Mouse (Mus musculus) thymus, postnatal 4 days (tissue): ENCODE data around the gene Ly6g6f.
"Not testable (repeated sequence)": the region's sequence is repeated elsewhere in the genome, so short reads cannot be mapped to it uniquely, and the experiment has no call there.

Experiments
- DNase-seq: peaks from one replicate; pipeline ENCODE4 v3.0.0; 2021

Ly6g6f gene

DNA sequence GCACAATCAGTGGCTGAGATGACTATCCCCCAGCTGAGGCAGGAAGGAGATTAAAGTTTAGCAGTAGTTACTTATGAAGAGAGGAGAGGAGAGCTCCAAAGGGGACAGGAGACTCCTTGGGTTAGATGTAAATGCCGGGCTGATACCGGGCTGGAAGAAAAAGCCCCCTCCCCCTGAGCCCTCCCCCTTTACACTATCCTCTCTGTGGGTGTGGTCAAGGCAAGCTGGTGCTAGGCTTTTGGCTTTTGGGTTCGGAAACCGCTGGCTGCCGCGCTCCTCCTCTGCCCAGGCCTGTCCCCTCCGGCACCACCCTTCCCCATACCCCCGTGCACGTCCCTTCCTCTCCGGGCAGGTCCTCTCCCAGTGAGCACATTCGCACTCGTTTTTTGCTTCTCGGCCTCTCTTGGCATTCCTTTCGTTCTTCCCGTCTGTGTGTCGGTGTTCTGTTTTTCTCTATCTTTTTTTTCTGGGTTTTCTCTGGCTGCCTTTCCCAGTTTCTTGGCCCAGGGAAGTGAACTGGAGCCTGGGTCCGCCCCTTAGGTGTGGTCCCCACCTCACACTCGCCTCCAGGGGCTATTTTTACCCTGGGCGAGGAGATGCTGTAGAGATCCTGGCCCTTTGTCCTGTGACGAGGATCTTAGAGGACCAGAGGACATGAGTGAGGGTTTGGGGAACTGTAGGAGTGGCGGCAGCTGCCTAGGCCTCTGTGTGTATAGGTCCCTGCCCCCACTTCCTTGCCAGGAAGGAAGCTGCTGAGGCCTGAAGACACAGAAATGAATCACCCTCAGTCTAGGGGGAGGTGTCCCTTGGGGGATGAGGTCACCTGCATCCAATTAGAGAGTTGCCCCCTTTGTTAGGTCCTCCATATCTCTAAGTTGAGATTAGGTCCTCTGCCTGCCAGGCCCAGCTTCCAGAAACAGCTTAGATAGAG, 34.0 kb downstream of the Ly6g6f start:
- DNase-seq, result peak; percentile 73

DNA sequence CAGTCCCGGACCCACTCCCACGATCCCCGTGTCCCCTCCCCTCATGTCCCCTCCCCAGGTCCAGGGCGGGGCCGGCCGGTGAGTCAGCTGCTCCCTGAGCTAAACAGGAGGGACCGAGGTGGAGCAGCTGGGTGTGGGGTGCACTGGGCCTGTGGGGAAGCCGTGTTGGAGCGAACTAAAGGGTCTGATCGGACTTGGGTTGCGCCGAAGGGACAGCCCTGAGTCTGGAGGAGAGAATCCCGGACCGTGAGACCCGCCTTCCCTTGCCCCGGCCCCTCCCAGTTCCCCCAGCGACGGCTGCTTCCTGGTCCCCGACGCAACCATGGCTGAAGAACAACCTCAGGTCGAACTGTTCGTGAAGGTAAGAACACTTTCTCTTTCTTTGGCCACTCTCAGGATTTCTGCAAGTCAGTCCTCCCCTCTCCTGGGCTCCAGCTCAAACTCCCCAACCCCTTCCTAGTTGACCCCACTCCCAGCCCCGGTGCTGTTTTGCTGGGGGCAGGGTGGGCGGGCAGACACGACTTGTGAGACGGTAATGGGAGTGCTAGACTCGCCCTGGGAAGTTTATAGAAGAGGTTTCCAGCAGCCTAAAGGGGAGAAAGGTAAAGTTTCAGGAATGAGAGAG, 35.2 kb downstream of the Ly6g6f start:
- peak; percentile 86 for DNase-seq

DNA sequence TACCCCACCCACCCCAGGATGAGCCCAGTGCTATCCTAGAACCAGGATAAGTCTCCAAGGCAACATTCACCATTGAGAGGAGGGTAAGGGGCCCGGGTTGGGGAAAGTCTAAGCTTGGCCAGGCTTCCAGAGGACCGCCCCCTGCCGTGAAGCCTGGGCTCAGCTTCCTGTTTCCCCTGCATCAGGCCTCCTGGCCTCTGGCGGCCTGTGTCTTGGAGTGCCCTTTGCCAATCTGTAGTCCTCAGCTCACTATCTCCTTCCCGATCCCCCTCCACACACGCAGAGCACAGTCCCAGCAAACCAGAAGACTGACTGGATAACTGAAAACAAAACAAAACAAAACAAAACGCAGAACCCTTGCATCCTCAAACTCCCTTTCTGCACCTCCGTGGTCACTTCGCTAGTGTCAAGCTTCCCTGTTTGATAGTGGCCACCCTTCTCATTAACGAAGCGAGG, 35.8 kb downstream of the Ly6g6f start, which contains the start of gene Clic1:
TSS of gene Clic1 (plus strand) at position 406 of the 456 bp plus-strand sequence.
- peak; percentile 83 for DNase-seq

DNA sequence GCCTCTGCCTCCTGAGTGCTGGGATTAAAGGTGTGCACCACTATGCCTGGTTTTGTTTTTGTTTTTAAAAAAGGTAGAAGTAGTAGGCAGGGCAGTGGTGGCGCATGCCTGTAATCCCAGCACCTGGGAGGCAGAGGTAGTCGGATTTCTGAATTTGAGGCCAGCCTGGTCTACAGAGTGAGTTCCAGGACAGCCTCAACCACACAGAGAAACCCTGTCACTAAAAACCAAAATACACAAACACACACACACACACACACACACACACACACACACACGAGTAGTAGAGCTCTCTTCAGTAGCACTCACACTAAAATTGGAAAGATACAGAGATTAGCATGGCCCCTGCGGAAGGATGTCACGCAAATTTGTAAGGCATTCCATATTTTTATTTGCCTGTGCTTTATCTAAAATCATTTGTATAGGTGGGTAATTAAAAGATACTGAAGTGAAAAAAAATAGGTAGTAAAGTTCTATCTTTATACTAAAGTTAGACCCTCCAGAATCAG, 36.4 kb downstream of the Ly6g6f start:
- DNase-seq, result peak; percentile 41

DNA sequence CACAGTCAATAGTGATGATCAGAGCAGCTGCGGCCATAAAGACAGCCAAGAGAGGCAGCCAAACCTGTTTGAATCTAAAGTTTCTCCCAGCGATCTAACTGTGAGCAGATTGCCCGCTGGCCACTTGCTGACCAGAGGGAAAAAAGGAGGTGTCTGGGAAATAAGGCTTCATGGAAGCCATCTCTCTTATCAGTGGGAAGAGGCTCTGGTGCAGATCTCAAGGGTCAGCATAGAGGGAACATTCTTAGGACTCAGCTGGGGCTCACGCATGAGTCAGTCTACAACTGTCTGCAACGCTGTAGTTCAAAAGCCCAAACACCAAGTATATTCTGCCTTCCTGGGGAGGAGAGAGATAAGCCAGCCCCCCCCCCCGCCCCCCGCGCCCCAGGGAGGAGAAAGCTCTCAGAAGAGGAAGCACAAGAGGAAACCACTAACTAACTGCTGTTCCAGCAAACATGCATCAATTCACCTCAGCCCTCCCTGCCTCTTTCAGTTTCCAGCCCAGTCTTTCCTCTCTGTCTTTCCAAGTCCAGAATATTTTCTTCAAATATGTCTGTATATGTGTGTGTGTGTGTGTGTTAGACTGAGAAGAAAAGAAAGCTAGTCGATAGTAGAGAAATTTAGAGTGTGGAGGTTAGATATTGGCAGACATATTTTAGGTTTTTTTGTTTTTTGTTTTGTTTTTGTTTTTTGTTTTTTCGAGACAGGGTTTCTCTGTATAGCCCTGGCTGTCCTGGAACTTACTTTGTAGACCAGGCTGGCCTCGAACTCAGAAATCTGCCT, 37.1 kb downstream of the Ly6g6f start:
- DNase-seq, result peak; percentile 58

DNA sequence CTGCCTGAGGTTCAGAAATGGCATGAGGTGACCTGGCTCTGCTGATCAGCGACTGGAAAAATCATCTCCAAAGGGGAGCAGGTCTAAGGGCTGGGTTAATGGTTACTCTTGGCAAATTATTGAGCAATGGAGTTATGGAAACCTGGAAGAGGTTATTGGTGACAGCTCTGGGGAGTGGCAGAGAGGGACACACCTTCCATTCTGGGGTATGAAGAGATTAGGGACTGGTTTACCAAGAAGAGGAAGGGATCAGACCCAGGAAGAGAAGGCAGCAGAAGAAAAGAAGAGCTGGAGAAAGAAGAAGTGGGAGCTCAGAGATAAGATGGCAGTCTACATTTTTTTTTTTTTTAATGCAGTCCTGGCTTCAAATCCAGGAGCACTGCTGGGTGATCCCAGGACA, 37.7 kb downstream of the Ly6g6f start:
- DNase-seq, result no peak

DNA sequence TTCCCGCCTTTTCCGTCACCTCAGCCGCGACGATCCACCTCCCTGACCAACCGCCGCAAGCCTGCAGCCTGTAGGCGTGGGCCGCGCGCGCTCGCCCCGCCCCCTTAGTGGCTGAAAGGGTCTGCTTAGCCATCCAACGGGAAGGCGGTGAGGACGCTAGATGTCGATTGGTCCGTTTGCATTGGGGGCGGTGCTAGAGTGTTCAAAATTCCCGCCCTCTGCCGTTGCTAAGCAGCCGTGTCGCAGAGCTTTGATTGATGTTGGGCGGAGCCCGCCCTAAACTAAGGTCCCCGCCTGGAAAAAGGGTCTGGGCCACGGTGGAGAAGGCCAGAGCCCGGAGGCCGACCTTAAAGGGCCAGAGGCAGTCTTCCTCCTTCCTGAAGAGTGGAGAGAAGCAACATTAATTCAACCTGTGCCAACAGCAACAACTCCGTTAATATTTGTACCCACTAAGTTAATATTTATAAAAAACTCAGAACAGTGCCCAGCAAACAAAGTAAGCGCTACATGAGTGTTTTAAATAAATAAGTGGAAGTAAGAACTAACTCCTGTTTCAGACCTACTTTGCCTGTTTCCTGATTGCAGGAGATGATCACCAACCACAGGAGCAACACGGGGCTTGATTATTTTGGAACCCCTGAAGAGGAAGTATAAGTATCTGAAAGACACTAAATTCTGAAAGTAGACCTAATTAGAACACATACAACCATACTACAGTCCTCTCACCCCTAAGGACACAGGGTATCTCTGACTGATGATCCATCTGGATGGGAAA, 38.5 kb downstream of the Ly6g6f start, which contains the start of gene Msh5:
TSS of gene Msh5 (minus strand) at position 65 of the 775 bp plus-strand sequence.
- DNase-seq, result peak; percentile 98

DNA sequence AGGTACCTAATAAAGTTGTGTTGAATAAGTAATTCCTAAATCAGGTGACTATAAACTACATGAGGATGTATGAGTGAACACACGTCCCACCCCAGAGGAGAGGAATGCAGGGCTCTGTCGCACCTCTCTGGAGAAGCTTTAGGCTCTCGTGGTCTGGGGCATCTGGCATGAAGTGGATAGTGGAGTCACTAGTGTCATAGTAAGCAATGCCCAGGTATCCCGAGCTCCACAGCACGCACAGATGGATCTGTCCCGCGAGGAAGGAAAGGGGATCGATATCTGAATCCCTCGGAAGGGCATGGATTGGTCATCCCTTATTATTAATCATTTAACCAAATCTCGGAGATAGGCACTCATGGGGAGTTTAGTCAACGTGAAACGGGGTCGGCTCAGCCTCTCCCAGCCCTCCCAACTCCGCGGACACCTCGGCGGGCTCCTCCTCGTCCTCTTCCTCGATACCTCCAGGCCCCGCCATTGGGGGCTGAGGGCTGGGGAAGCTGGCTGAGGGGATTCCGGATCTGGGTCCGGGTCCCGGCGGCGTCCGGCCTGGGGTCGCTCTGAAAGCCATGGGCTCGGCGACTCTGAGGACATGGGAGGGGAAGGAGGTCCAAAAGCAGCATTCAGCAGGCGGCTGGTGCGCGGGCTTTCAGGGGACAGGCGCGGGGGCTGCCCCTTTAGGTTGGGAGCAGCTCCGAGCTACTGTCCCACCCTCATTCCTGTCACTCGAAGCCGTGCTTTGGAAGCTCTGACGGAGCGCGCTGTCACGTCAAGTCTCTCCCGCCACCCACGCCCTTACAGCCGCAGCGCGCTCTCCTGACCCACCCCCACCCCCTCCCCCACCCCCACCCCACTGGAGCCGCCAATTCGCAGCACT, 39.4 kb downstream of the Ly6g6f start:
- peak; percentile 38 for DNase-seq

DNA sequence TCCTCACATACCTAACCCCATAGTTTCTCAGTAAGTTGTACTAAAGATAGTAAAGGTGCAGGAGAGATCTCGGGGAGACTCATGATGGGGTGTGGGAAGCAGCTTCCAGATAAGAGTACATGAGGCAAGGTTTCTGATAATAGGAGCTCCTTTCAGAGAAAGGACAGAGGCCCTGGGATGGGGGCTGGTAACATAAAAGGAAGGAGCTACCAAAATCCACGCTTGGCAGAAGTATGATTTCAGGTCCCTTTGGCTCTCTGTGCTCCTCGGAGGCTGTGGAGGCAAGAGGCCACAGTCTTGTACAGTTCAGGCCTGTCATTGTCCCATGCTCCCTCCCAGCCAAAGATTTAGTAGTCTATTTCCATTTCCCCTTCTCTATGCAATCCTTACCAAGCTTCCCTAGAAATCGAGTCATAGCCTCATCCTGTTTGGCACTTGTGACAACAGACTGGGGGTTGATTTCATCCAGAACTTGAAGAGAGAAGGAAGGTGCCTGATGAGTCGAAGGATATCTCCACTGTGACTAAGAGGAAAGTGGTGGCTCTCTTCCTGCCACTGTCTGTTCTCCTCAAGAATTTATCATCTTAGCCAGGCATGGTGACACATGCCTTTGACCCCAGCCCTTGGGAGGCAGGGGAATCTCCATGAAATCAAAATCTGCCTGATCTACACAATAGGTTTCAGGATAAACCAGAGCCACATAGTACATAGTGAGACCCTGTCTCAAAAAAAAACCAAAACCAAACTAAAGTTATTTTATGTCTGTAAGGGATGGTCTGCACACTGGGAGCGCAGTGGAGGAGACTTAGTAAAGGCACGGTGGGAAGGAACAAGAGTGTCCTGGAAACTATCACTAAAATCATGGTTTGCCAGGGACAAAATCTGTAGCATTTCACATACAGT, 40.3 kb downstream of the Ly6g6f start:
- no peak for DNase-seq

DNA sequence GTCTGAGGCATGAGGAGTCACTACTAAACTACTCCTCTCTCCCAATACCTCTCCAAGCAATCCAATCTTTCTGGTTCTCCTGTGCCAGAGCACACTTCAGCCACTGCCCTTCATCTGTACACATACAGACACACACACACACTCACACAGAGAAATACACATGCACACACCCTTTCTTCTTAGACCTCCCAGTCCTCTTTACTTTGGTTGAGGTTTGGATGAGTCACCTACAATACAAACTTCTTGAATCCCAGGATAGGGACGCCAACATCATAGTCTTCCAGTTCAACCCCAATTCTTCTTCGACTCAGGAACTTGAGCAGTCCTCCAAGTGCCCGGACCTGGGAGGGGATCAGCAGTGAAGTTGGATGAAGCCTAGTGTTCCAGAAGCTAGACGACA, 41.6 kb downstream of the Ly6g6f start:
- no peak for DNase-seq

DNA sequence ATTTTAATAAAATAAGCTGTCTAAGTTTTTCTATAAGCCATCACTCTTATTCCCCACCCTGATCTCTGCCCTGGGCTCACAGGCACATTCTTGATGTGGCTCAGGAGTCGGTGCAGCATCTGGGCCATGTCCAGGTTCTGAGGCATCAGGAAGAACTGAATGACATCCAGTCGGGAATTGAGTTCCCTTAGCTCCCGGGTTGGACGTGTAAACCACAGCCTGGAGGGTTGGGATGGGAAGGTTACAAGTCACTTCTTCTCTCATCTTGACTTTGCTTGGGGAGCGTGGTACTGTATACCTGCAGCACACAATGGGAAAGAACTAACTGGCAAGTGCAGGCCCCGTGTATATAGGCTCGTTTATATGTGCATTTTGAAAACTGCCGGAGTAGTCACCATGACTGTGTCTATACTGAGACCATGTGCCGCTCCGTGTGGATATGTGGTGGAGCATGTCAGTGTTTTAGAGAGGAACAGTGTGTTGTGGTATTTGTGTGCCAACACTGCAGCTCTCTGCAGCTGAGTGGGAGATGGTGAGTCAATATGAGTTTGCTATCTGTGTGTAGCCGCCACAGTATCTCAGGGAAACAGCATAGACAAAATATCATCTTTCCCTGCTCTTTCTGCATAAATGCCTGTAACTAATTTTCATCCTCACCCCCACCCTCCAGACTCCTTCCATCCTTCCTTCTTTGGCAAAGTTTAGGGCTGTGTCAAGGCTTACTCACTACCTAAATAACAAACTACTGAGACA, 46.1 kb downstream of the Ly6g6f start:
- DNase-seq, result no peak

DNA sequence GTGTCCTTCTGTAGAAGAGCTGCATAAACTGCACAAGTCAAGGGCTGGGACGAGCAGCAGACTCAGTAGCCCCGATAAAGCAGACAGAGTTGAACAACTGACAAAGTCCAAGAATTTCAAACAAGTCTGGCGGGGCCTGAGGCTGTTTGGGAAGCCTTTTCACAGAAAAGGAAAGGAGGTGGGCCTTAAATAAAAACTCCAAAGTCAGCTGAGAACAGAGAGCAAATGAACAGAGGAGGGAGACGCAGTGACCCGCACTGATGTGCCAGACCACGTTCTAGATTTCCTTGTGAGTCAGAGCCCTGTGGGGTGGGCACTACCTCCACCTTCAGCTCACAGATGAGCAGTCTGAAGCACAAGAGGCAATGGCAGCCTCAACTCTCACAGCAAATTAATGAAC, 50.5 kb downstream of the Ly6g6f start:
- no peak for DNase-seq

DNA sequence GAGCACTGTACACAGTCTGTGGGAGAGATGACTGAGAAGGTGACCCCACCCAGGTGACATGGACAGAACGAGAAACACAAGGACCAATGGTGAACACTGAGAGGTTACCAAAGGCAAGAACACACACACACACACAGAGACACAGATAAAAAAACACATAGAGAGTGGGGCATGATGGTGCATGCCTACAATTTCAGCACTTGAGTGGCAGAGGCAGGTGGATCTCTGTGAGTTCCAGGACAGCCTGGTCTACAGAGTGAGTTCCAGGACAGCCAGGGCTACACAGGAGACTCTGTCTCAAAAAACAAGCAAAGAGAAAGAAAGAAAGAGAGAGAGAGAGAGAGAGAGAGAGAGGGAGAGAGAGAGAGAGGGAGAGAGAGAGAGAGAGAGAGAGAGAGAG, 51.7 kb downstream of the Ly6g6f start:
- not testable (repeated sequence) for DNase-seq

DNA sequence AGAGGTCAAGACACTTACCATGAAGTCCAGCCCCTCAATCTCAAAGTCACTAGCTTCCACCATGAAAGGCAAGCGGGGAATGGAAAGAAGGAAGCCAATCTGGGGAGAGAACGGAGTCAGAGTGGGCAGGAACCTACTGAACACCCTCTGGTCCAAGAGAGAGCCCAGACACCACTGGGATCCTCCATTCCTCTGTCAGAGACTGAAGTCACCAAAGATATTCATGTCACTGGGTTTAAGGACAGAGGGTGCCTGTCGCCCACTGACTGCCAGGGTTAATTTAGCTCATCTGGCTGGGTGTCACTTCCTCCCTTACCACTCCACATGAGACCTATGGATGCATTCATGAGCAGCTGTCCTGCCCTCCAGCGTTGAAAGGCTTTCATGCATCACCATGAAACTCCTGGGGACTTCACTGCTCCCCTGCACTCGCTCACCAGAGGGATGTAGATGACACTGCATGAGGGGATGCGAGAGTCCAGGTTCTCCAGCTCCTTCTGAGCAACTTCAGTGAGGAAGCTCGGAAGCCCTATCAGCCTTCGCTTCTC, 53.0 kb downstream of the Ly6g6f start:
- DNase-seq, result no peak

DNA sequence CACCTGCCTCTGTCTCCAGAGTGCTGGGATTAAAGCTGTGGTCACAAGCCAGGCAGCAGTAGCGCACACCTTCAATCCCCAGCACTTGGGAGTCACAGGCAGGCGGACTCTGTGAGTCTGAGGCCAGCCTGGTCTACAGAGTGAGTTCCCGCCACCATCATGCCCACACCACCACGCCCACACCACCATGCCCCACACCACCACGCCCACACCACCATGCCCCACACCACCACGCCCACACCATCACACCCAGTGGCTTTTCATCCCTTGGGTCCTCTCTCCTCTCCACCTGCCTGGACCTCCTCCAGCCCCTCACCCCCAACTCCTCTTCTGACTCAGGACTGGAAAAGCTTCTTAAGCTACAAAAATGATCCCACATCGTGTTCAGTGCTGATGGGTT, 53.5 kb downstream of the Ly6g6f start:
- no peak for DNase-seq

DNA sequence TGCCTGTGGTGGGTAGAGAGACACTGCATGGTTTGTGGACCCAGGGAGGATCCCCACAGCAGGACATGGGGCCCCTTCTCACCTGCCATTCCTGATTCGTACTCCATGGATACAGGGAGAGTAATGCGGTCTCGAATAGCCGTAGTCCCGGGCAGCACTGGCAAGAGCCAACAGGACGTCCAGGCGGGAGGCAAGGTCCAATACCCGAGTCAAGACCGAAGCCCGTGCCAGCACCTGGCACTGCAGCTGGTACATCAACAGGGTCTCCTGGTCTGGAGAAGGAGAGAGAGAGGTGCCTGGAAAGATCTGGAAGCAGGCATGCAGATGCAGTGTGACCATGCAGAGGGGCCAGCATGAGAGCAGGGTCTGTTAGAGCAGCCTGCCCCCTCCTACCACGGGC, 54.1 kb downstream of the Ly6g6f start:
- no peak for DNase-seq
